Mouse (Mus musculus) adrenal gland, adult 10 weeks (tissue): Measurements from ENCODE around the gene Palm. TPM values are rescaled to one million over a fixed set of nuclear protein-coding genes. Genes with fewer than 3 reads are reported as not detected.

Source experiments
- polyA plus RNA-seq: library from polyadenylated mRNA; stranded (reverse); fragments of 350-450 nt; fragmentation: Illumina TruSeq; extraction: RNeasy Lipid Tissue Mini Kit (QIAGEN cat#74804); gene quantifications from one replicate; pipeline ENCODE4 v1.2.3, GENCODE M21; 2014; ENCODE audit warnings: low read depth, low replicate concordance

The Palm gene
- 0.93 TPM for polyA plus RNA-seq

GRCm38 (mm10) chr10:79793051-79793737, at the start of gene Palm:
Gene Palm, plus strand, starts transcription at chr10:79793572.

GRCm38 (mm10) chr10:79745898-79746773, 47.2 kb upstream of the Palm start, which contains the start of gene Polrmt:
Gene Polrmt, minus strand, starts transcription at chr10:79746581.

DNA sequence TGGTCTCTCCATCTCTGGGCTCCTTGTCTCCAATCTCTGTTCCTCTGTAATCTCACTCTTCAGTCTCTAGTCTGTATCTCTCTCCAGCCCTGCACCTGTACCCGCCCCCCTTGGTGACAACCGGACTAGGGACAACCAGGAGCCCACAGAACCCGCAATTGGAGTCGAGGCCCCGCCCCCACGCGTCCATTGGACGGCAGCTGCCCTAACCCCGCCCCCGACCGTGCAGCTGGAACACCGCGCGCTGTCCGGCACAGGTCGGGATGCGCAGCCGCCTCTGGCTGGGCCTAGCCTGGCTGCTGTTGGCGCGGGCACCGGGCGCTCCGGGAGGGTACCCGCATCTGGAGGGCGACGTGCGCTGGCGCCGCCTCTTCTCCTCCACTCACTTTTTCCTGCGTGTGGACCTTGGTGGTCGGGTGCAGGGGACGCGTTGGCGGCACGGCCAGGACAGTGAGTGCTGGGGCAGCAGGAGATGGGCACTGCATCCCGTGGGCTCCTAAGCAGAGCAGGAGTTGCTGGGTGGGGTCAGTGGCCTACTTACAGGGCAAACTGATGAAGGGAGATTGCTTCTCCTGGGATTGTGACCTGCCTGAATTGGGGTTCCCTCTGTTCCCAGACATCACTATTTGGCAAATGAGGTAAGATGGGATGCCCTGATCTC, 38.4 kb upstream of the Palm start, which contains the start of gene Fgf22:
Gene Fgf22, plus strand, starts transcription at position 221 of the 661 bp plus-strand sequence.

DNA sequence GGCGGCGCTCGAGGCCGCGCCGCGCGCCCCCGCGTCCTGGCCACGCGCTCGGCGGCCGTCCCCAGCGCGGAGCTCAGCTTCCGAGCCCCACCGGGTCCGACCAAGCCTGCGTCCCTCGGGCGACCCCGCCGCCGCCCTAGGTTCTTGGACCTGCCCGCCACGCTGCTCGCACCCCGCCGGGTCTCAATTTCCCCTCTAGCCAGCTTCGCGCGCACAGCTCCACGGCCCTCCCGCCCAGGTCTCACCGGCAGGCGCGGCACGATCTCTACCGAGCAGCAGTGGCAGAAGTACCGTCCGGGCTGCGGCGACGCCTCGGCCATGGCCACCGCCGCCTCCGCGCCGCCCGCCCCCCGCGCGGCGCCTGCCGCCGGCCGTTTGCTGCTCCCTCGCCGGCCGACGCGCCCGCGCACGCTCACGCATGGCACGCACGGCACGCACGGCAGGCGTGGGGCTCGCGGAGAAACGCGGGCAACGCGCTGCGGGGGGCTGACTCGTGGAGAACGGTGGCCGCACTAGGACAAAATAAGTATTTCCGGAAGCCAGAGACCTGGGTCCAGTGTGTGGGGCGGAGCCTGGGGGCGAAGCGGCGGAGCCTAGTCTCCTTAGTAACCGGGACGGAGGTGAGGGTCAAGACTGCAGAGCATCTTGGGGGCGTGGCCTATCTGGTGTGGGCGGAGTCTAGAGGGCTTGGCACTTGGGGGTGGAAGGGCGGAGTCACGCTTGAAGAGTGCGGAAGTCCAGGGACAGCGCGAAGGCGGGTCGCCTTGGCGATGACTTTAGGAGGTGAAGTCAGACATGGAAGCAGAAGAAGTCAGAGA, 26.7 kb upstream of the Palm start, which contains the start of gene Rnf126:
Gene Rnf126, minus strand, starts transcription at position 445 of the 818 bp plus-strand sequence.

GRCm38 (mm10) chr10:79777103-79777531, 16.3 kb upstream of the Palm start, which contains the start of gene Fstl3:
Gene Fstl3, plus strand, starts transcription at chr10:79777272.

DNA sequence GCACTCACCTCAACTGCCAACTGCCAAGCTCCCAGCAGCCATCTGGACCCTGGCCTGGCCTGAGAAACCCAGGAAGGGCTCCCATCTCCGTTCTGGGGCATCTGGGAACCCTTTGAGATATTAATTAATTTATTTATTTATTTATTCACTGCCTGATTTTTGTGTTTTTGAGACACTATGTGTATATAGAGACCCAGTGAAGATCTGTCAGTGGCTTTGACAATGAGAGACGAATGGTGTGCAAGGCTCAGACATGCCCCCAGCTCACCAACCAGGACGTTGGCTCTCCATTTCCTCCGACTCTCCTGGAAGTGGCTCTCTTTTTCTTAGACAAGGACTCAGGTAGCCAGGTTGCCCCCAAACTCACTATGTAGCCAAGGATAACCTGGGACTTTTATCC, 2.5 kb upstream of the Palm start, which contains the start of gene Prss57:
Gene Prss57, minus strand, starts transcription at position 101 of the 400 bp plus-strand sequence.

DNA sequence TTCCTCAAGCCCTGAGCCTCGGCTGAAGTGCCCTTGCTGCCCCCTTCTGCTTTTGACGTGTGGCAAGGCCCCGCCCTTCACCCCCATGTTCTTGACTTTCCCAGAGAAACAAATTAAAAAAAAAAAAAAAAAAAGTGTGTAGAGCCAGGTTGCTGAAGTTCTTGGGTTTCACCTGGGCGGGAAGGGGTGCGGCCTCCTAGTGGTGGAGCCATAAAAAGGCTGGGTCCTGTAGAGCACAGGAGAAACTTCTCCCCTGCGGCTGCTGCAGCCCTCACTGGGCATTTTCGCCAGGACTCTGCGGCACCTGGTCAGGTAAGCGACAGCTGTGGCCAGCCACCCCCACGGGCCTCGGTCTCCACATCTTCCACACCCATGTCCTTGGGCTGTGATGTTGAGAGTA, 27.4 kb downstream of the Palm start, which contains the start of gene Misp:
Gene Misp, plus strand, starts transcription at position 208 of the 400 bp plus-strand sequence.

GRCm38 (mm10) chr10:79853860-79854795, 60.8 kb downstream of the Palm start, which contains the start of gene Ptbp1:
Gene Ptbp1, plus strand, starts transcription at chr10:79854427.

Other genes with a start within 250 kb of the Palm start
- gene Mier2, start 238.4 kb upstream of the Palm start, polyA plus RNA-seq = not detected
- gene Theg, start 206.2 kb upstream of the Palm start, polyA plus RNA-seq = not detected
- gene C2cd4c, start 179.5 kb upstream of the Palm start, polyA plus RNA-seq = not detected
- 1.1 TPM for gene Shc2, start 155.7 kb upstream of the Palm start, polyA plus RNA-seq
- gene Odf3l2, start 147.8 kb upstream of the Palm start, polyA plus RNA-seq = not detected
- gene Madcam1, start 129.0 kb upstream of the Palm start, polyA plus RNA-seq = not detected
- not detected for gene Tpgs1, start 124.2 kb upstream of the Palm start, polyA plus RNA-seq
- gene Cdc34, start 111.4 kb upstream of the Palm start, polyA plus RNA-seq = not detected
- not detected for gene Gzmm, start 104.6 kb upstream of the Palm start, polyA plus RNA-seq
- gene Bsg, start 89.1 kb upstream of the Palm start, polyA plus RNA-seq = 289 TPM
- gene Hcn2, start 76.9 kb upstream of the Palm start, polyA plus RNA-seq = not detected
- not detected for gene Polrmt, start 47.0 kb upstream of the Palm start, polyA plus RNA-seq
- gene Fgf22, start 38.5 kb upstream of the Palm start, polyA plus RNA-seq = not detected
- gene Rnf126, start 26.6 kb upstream of the Palm start, polyA plus RNA-seq = 0.58 TPM
- 6.9 TPM for gene Fstl3, start 16.3 kb upstream of the Palm start, polyA plus RNA-seq
- not detected for gene Prss57, start 2.6 kb upstream of the Palm start, polyA plus RNA-seq
- gene Misp, start 27.4 kb downstream of the Palm start, polyA plus RNA-seq = not detected
- 69.8 TPM for gene Ptbp1, start 60.9 kb downstream of the Palm start, polyA plus RNA-seq
- gene Prtn3, start 80.9 kb downstream of the Palm start, polyA plus RNA-seq = not detected
- not detected for gene Plppr3, start 81.1 kb downstream of the Palm start, polyA plus RNA-seq
- not detected for gene Elane, start 92.7 kb downstream of the Palm start, polyA plus RNA-seq
- gene Cfd, start 97.3 kb downstream of the Palm start, polyA plus RNA-seq = 14.9 TPM
- not detected for gene Med16, start 115.4 kb downstream of the Palm start, polyA plus RNA-seq
- gene Gm26602, start 117.3 kb downstream of the Palm start, polyA plus RNA-seq = not detected
- not detected for gene Kiss1r, start 123.4 kb downstream of the Palm start, polyA plus RNA-seq
- 8.8 TPM for gene R3hdm4, start 127.6 kb downstream of the Palm start, polyA plus RNA-seq
- gene Arid3a, start 133.5 kb downstream of the Palm start, polyA plus RNA-seq = 1.9 TPM
- gene Wdr18, start 166.6 kb downstream of the Palm start, polyA plus RNA-seq = 1.2 TPM
- not detected for gene Grin3b, start 177.1 kb downstream of the Palm start, polyA plus RNA-seq
- 0.64 TPM for gene Tmem259, start 190.8 kb downstream of the Palm start, polyA plus RNA-seq
- 4.3 TPM for gene Cnn2, start 195.0 kb downstream of the Palm start, polyA plus RNA-seq
- gene Abca7, start 202.9 kb downstream of the Palm start, polyA plus RNA-seq = 0.58 TPM
- not detected for gene Arhgap45, start 223.1 kb downstream of the Palm start, polyA plus RNA-seq
- gene Polr2e, start 246.2 kb downstream of the Palm start, polyA plus RNA-seq = 0.64 TPM